Mouse (Mus musculus) cerebellum, adult 11-12 months (tissue): ENCODE measurements around the gene Sel1l.

ENCODE experiments used
- DNase-seq: peaks from one replicate; pipeline ENCODE4 v3.0.0; 2022

The Sel1l gene

GRCm38 (mm10) chr12:91774811-91775284, 74.1 kb downstream of the Sel1l start:
- DNase-seq, result no peak

- DNase-seq, result no peak
Measured at GRCm38 (mm10) chr12:91768871-91769270, 80.1 kb downstream of the Sel1l start.

- DNase-seq, result no peak
Measured at GRCm38 (mm10) chr12:91768176-91768575, 80.8 kb downstream of the Sel1l start.

- DNase-seq, result peak; percentile 10
Measured at GRCm38 (mm10) chr12:91766338-91767107, 82.4 kb downstream of the Sel1l start.

GRCm38 (mm10) chr12:91765504-91765903, 83.5 kb downstream of the Sel1l start:
- DNase-seq, result no peak

GRCm38 (mm10) chr12:91765054-91765453, 83.9 kb downstream of the Sel1l start:
- DNase-seq, result no peak

- DNase-seq, result no peak
Measured at GRCm38 (mm10) chr12:91764471-91764870, 84.5 kb downstream of the Sel1l start.

GRCm38 (mm10) chr12:91759836-91760235, 89.1 kb downstream of the Sel1l start:
- DNase-seq, result no peak

- DNase-seq, result no peak
Measured at GRCm38 (mm10) chr12:91757854-91758562, 90.9 kb downstream of the Sel1l start.

GRCm38 (mm10) chr12:91756562-91757166, 92.3 kb downstream of the Sel1l start:
- no peak for DNase-seq
